Mouse (Mus musculus): Measurements from ENCODE around the gene Dlg2.

Gene Dlg2

GRCm38 (mm10) chr7:92463080-92463877, 1986.8 kb downstream of the Dlg2 start:
- DNase-seq (ENCODE audit: low spot score) = no peak

DNA sequence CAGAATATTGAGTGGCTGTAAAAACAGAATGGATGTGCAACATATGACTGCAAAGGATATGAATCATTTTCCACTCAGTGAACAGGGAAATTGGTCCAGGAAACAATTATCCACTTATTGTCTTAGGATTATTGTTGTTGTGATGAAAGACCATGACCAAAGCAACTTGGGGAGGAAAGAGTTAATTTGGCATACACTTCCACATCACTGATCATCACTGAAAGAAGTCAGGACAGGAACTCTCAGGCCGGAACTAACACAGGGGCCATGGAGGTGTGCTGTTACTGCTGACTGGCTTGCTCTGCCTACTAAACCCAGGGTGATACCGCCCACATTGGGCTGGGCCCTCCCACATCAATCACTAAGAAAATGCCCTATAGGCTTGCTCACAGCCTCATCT, 1987.8 kb downstream of the Dlg2 start:
- DNase-seq (ENCODE audit: low spot score) = no peak

DNA sequence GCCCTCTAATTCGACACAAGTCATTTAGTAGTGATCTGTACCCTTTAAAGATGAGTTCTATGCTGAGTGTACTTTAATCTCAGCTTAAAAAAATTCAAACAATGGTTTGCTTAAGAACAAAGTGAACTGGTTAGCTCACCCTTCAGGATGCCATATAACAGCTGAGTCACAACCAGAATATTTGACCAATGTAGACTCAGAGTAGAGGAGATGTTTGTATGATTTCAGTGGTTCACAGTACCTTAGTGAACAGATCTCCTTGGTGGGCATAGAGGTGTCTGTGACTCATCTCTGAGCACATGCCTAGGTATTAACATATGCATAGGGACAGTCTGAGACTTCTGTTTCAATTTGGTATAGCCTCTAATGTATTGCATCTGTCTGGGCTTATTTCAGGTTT, 2002.7 kb downstream of the Dlg2 start:
- DNase-seq (ENCODE audit: low spot score) = no peak

GRCm38 (mm10) chr7:92479748-92480147, 2003.3 kb downstream of the Dlg2 start:
- no peak for DNase-seq (ENCODE audit: low spot score)

- DNase-seq (ENCODE audit: low spot score) = no peak
Measured at GRCm38 (mm10) chr7:92483346-92483745, 2006.9 kb downstream of the Dlg2 start.

DNA sequence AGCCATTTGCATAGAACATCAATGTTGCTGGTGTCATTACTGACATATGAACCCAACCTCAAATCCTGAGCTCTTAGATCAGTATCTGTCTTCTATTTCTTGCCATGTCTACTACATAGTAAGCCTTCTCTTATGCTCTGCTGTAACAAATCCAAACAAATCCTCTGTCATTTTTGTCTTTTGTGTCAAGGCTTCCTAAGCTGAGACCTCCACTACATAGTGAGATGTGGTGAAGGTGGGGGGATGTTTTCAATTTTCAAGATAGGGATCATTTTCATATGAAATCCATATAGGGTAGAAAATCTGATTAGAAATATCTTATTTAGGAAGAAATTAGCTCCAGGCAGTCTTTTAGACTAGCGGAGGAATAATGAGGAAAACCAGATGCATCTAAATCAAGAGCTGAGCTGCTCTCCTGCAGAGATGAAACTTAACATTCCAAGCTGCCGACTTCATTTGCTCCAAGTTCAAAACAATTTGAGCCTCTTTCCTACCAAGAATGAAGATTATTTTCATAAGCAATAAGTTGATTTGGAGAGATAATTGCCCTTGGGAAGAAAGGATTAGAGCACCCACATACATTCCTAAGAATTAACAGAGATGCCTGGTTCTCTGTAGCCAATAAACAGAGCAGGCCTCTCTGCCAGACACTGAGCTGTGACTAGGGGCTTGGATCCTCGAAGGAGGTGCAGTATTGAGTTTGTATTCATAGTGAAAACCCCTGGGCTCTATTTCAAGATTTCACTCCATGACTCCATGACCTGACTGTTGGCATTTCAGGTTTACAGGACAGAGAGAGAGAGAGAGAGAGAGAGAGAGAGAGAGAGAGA, 2009.6 kb downstream of the Dlg2 start:
- no peak for DNase-seq (ENCODE audit: low spot score)

DNA sequence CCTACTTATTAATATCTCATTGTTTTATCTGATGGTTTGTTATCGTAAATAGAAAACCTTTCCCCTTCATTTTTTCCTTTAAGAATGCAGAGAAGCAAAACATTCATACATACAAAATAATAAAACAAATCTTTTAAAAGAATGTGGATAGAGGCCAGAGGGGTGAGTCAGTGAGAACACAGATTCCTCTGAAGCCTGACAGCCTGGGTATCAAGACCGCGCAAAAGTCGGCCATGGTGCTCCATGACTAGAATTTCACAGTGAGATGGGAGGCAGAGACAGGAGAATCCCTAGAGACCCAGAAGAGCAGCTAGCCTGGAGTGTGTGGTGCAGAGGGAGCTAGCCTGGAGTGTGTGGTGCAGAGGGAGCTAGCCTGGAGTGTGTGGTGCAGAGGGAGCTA, 2010.4 kb downstream of the Dlg2 start:
- no peak for DNase-seq (ENCODE audit: low spot score)

GRCm38 (mm10) chr7:92492262-92492661, 2015.8 kb downstream of the Dlg2 start:
- no peak for DNase-seq (ENCODE audit: low spot score)

DNA sequence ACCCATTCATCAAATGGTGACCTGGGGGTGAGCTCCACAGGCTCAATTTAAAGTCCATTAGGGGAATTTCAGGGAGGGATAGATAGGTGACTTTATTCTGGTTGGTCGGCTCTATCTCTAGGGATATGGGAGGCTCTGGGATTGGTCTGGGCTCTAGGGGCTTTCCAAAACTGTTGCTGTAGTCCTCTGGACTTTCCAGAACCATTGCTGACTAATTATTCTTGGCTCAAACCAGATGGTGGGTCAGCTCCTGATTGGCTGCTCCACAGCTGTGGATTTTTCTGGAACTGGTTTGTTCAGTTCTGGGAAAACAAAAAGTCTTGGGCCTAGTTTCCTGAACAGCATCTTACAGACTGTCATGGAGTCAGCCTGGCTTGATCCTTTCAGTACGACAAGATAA, 2017.0 kb downstream of the Dlg2 start:
- DNase-seq (ENCODE audit: low spot score) = no peak
